Mouse (Mus musculus): Measurements from ENCODE around the gene Icam1. TPM values are rescaled to one million over a fixed set of nuclear protein-coding genes. Genes with fewer than 3 reads are reported as not detected.
"Not testable (repeated sequence)": the region's sequence is repeated elsewhere in the genome, so short reads cannot be mapped to it uniquely, and the experiment has no call there.

The Icam1 gene
- total and polyA plus RNA-seq, 2 experiments from 2014 or later: 3.1 to 3.7 TPM

GRCm38 (mm10) chr9:21002627-21003551 lies 12.9 kb upstream of the Icam1 start, which contains the start of gene Mrpl4:
Gene Mrpl4 (plus strand): TSS chr9:21002738.
- no peaks in the 10 kb centered on the region for H3K4me1 ChIP-seq (ENCODE audit: insufficient read depth)
- peak within 1 kb of the TSS; percentile 82 for H3K27ac ChIP-seq (ENCODE audit: low read depth, low read length)
- no peaks in the 10 kb centered on the region for H3K9me3 ChIP-seq (ENCODE audit: low read length)
- no peak for TF ChIP-seq CTCF (IDR thresholded peaks at IDR 0.05; ENCODE audit: low read depth)
- H3K9ac ChIP-seq: peak within 1 kb of the TSS; percentile 69
- peak within 1 kb of the TSS; percentile 68 for H3K4me3 ChIP-seq (ENCODE audit: low read depth, low read length)
- H3K27me3 ChIP-seq (ENCODE audit: insufficient read depth, low read length): no peaks in the 10 kb centered on the region
- peaks cover 31% of the 10 kb centered on the region for H3K36me3 ChIP-seq (ENCODE audit: insufficient read depth)
- 1% methylated on average over 72 of the region's 72 CpGs for WGBS
- DNase-seq: peak; percentile 96
- H3K4me2 ChIP-seq (ENCODE audit: low read depth): peak within 1 kb of the TSS; percentile 83
- ATAC-seq: peak; percentile 94

GRCm38 (mm10) chr9:21007313-21007952 lies 8.4 kb upstream of the Icam1 start:
- no peak for ATAC-seq
- WGBS: 94% methylated on average over 10 of the region's 10 CpGs

GRCm38 (mm10) chr9:21008007-21008406 lies 7.8 kb upstream of the Icam1 start:
- DNase-seq: no peak
- WGBS: 78% methylated on average over 7 of the region's 7 CpGs

More at GRCm38 (mm10) chr9:21007313-21007952, 8.4 kb upstream of the Icam1 start:
- Histone ChIP-seq H3K27me3 (ENCODE audit: insufficient read depth, low read length) (no peaks in the 10 kb centered on the region), H3K9me3 (ENCODE audit: low read length) (no peaks in the 10 kb centered on the region), H3K4me1 (ENCODE audit: insufficient read depth) (no peaks in the 10 kb centered on the region), H3K4me3 (ENCODE audit: low read depth, low read length) (no peak overlapping the region), H3K4me2 (ENCODE audit: low read depth) (no peak overlapping the region), H3K27ac (ENCODE audit: low read depth, low read length) (no peak overlapping the region), H3K36me3 (ENCODE audit: insufficient read depth) (peaks cover 44% of the 10 kb centered on the region), H3K9ac (no peak overlapping the region)
- DNase-seq: no peak
- no peak for TF ChIP-seq CTCF (IDR thresholded peaks at IDR 0.05; ENCODE audit: low read depth)

GRCm38 (mm10) chr9:21010362-21010761 lies 5.4 kb upstream of the Icam1 start:
- DNase-seq: no peak
- no peak overlapping the region for H3K9ac ChIP-seq
- 65% methylated on average over 2 of the region's 2 CpGs for WGBS
- ATAC-seq: no peak
- no peaks in the 10 kb centered on the region for H3K9me3 ChIP-seq (ENCODE audit: low read length)
- no peak overlapping the region for H3K4me3 ChIP-seq (ENCODE audit: low read depth, low read length)
- H3K36me3 ChIP-seq (ENCODE audit: insufficient read depth): peaks cover 34% of the 10 kb centered on the region
- no peak overlapping the region for H3K4me2 ChIP-seq (ENCODE audit: low read depth)
- no peaks in the 10 kb centered on the region for H3K4me1 ChIP-seq (ENCODE audit: insufficient read depth)
- no peak for TF ChIP-seq CTCF (IDR thresholded peaks at IDR 0.05; ENCODE audit: low read depth)
- peaks cover 6% of the 10 kb centered on the region; the same call in 1 of the 2 replicates for H3K27me3 ChIP-seq (ENCODE audit: insufficient read depth, low read length)
- no peak overlapping the region for H3K27ac ChIP-seq (ENCODE audit: low read depth, low read length)

More at GRCm38 (mm10) chr9:21008007-21008406, 7.8 kb upstream of the Icam1 start:
- Histone ChIP-seq H3K27me3 (ENCODE audit: insufficient read depth, low read length) (no peaks in the 10 kb centered on the region), H3K36me3 (ENCODE audit: insufficient read depth) (peaks cover 44% of the 10 kb centered on the region), H3K9me3 (ENCODE audit: low read length) (no peaks in the 10 kb centered on the region), H3K9ac (no peak overlapping the region), H3K4me2 (ENCODE audit: low read depth) (no peak overlapping the region), H3K4me1 (ENCODE audit: insufficient read depth) (no peaks in the 10 kb centered on the region), H3K4me3 (ENCODE audit: low read depth, low read length) (no peak overlapping the region), H3K27ac (ENCODE audit: low read depth, low read length) (no peak overlapping the region)
- ATAC-seq: no peak
- no peak for TF ChIP-seq CTCF (IDR thresholded peaks at IDR 0.05; ENCODE audit: low read depth)

DNA sequence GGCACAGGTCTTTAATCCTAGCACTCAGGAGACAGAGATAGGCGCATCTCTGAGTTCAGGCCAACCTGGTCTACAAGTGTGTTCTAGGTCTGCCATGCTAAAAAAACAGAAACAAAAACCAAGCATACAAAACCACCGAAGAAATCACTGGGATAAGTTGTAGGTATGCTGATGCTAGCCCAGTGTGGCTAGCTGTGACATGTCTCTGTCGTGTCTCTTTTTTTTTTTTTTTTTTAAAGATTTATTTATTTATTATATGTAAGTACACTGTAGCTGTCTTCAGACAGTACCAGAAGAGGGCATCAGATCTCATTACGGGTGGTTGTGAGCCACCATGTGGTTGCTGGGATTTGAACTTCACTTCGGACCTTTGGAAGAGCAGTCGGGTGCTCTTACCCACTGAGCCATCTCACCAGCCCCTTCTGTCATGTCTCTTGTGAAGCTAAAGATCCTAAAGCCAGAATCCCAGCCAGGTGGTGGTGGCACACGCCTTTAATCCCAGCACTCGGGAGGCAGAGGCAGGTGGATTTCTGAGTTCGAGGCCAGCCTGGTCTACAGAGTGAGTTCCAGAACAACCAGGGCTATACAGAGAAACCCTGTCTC lies 4.7 kb upstream of the Icam1 start:
- not testable (repeated sequence) for H3K9ac ChIP-seq; H3K9me3 ChIP-seq (ENCODE audit: low read length); DNase-seq; H3K27ac ChIP-seq (ENCODE audit: low read depth, low read length); ATAC-seq; H3K4me3 ChIP-seq (ENCODE audit: low read depth, low read length); H3K4me2 ChIP-seq (ENCODE audit: low read depth); H3K4me1 ChIP-seq (ENCODE audit: insufficient read depth)
- Histone ChIP-seq H3K36me3 (ENCODE audit: insufficient read depth) (peaks cover 29% of the 10 kb centered on the region), H3K27me3 (ENCODE audit: insufficient read depth, low read length) (peaks cover 11% of the 10 kb centered on the region; the same call in 1 of the 2 replicates)
- 80% methylated on average over 9 of the region's 9 CpGs for WGBS

DNA sequence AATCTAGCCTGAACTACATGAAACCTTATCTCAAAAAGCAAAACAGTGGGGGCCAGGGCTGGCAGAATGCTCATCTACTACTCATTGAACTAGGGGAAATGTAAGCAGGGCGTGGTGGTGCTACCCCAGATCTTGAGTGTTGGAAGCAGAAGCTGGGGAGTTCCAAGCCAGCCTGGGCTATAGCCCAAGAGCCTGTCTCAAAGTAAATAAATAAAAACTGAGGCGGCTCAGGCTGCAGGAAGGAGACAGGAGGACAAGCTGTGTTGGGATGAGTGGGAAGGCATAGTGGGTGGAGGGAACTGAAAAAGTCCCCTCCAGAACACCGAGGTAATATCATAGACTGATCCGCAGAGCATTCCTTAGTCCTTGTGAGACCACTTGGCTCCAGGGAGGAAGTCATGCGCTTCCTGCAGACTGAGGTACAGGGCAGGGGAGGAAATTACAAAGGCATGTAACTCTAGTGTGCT lies 3.9 kb upstream of the Icam1 start:
- no peak for TF ChIP-seq CTCF (IDR thresholded peaks at IDR 0.05; ENCODE audit: low read depth)
- ATAC-seq: no peak
- peaks cover 18% of the 10 kb centered on the region; the same call in 1 of the 2 replicates for H3K27me3 ChIP-seq (ENCODE audit: insufficient read depth, low read length)
- no peak overlapping the region for H3K4me3 ChIP-seq (ENCODE audit: low read depth, low read length)
- H3K9me3 ChIP-seq (ENCODE audit: low read length): no peaks in the 10 kb centered on the region
- H3K27ac ChIP-seq (ENCODE audit: low read depth, low read length): no peak overlapping the region
- H3K4me1 ChIP-seq (ENCODE audit: insufficient read depth): no peaks in the 10 kb centered on the region
- no peak for DNase-seq
- peaks cover 23% of the 10 kb centered on the region for H3K36me3 ChIP-seq (ENCODE audit: insufficient read depth)
- 68% methylated on average over 5 of the region's 5 CpGs for WGBS
- no peak overlapping the region for H3K9ac ChIP-seq
- no peak overlapping the region for H3K4me2 ChIP-seq (ENCODE audit: low read depth)
